Mouse (Mus musculus) stomach, embryonic 16.5 days (tissue): ENCODE measurements around the gene Fam184a. TPM values are rescaled to one million over a fixed set of nuclear protein-coding genes. Genes with fewer than 3 reads are reported as not detected.
A peak's percentile ranks its signal among the peaks of the same experiment; 100 is the strongest.

Experiments
- ATAC-seq: fragments of 200-750 bp; cut with Nextera tagmentation; 2 replicates; pipeline ENCODE4 v1.8.0; 2017; ENCODE audit warnings: moderate number of reproducible peaks, moderate TSS enrichment; ENCODE audit not compliant: insufficient read depth, low FRiP score
- H3K27ac ChIP-seq: fragments of 300-500 bp; sonication (generic); 2 replicates; pipeline ENCODE4 v1.5.1; 2014; ENCODE audit warnings: low read length
- H3K27me3 ChIP-seq: fragments of 300-500 bp; sonication (generic); 2 replicates; pipeline ENCODE4 v1.6.1; 2014; ENCODE audit warnings: low read length, control low read depth, mixed read lengths; ENCODE audit not compliant: control insufficient read depth, insufficient read depth
- H3K36me3 ChIP-seq: fragments of 300-500 bp; sonication (generic); 2 replicates; pipeline ENCODE4 v1.6.1; 2014; ENCODE audit warnings: low read length; ENCODE audit not compliant: control insufficient read depth, insufficient read depth
- H3K4me1 ChIP-seq: fragments of 300-500 bp; sonication (generic); 2 replicates; pipeline ENCODE4 v1.6.1; 2014; ENCODE audit warnings: low read length, control low read depth, mixed read lengths; ENCODE audit not compliant: control insufficient read depth, insufficient read depth
- H3K4me2 ChIP-seq: fragments of 300-500 bp; sonication (generic); 2 replicates; pipeline ENCODE4 v1.6.1; 2014; ENCODE audit warnings: low read depth, low read length, mixed read lengths
- H3K4me3 ChIP-seq: fragments of 300-500 bp; sonication (generic); replicated peaks from 2 replicates; pipeline ENCODE4 v1.5.1; 2014; ENCODE audit warnings: mild to moderate bottlenecking, low read length
- H3K9ac ChIP-seq: fragments of 300-500 bp; sonication (generic); 2 replicates; pipeline ENCODE4 v1.6.1; 2014; ENCODE audit warnings: low read length
- H3K9me3 ChIP-seq: fragments of 300-500 bp; sonication (generic); replicated peaks from 2 replicates; pipeline ENCODE4 v1.6.1; 2016; ENCODE audit warnings: low read length, control low read depth; ENCODE audit not compliant: control insufficient read depth
- WGBS: fragments of 180-500 bp; shearing (Covaris S2); extraction: QIAGEN DNeasy Blood & Tissue Kit; methylation state at CpG from one replicate; pipeline ENCODE4 v1.1.7; 2014; 5-methylcytosine and 5-hydroxymethylcytosine counted together
- polyA plus RNA-seq: library from polyadenylated mRNA; unstranded; fragments of >200 nt; fragmentation: Nextera tagmentation; extraction: Ambion mirVana; gene quantifications from 2 replicates; pipeline ENCODE4 v1.2.1, GENCODE M21; 2015

Fam184a gene
- polyA plus RNA-seq, 1 experiment from 2014 or later = 2.3 TPM

DNA sequence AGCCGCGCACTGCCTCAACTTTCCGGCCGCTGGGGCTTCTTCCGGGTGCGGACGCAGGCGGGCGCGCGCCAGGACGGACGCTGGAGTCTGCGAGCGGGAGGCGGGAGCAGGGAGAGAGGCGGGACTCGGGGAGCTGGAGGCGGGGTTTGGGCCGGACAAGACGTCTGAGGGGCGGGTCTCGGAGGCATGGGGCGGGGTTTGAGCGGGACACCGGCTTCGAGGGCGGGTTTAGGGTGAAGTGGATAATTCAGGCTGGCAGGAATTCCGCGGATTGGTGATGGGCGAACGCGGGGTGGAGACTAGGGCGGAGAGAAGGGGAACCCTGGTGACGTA is 121.0 kb downstream of the Fam184a start:
- H3K9me3 ChIP-seq = no peaks in the 10 kb centered on the region
- peak overlapping the region; percentile 82 for H3K4me3 ChIP-seq
- no peaks in the 10 kb centered on the region for H3K27me3 ChIP-seq
- peak overlapping the region; percentile 57 for H3K4me2 ChIP-seq
- no peaks in the 10 kb centered on the region for H3K36me3 ChIP-seq
- under 1% methylated on average over 35 of the region's 35 CpGs for WGBS
- peaks cover 7% of the 10 kb centered on the region; the same call in 1 of the 2 replicates for H3K4me1 ChIP-seq
- ATAC-seq = peak; percentile 98
- H3K27ac ChIP-seq = peak overlapping the region; percentile 95
- H3K9ac ChIP-seq = peak overlapping the region; percentile 88

DNA sequence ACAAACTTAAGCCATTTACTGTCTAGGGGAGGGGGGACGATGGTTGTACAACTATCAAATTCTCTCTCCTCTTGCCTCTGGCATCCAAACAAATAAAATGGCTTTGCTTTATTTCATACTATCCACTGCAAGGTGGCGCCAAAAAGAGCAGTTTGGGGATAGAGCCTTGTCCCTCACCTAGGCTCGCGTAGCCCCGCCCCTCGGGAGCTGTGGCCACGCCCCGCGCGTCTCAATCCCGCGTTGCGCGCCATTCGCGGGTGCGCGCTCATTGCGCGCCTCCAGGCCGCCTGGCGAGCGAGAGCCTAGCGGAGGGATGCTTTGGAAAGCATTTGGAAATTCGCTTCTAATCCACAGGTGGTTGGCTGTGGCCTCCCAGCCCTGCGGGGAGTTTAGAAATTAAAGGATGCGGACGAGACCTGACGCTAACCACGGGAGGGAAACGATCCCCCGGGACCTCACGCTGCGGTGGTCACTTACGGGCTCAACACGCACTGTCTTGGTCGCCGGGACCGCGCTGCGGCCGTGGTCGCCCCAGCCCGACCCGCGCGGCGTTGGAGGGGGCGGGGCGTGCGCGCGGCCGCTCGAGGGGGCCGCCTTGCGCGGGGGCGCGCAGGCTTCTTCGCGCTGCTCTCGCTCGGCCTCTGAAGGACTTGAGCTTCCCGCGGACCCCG is 121.5 kb downstream of the Fam184a start:
- H3K36me3 ChIP-seq = no peaks in the 10 kb centered on the region
- peak overlapping the region; percentile 57 for H3K4me2 ChIP-seq
- H3K27ac ChIP-seq = peak overlapping the region; percentile 95
- H3K9me3 ChIP-seq = no peaks in the 10 kb centered on the region
- H3K4me1 ChIP-seq = peaks cover 7% of the 10 kb centered on the region; the same call in 1 of the 2 replicates
- peak; percentile 81 for ATAC-seq
- WGBS = under 1% methylated on average over 67 of the region's 67 CpGs
- H3K9ac ChIP-seq = peak overlapping the region; percentile 88
- H3K27me3 ChIP-seq = no peaks in the 10 kb centered on the region
- peak overlapping the region; percentile 82 for H3K4me3 ChIP-seq

DNA sequence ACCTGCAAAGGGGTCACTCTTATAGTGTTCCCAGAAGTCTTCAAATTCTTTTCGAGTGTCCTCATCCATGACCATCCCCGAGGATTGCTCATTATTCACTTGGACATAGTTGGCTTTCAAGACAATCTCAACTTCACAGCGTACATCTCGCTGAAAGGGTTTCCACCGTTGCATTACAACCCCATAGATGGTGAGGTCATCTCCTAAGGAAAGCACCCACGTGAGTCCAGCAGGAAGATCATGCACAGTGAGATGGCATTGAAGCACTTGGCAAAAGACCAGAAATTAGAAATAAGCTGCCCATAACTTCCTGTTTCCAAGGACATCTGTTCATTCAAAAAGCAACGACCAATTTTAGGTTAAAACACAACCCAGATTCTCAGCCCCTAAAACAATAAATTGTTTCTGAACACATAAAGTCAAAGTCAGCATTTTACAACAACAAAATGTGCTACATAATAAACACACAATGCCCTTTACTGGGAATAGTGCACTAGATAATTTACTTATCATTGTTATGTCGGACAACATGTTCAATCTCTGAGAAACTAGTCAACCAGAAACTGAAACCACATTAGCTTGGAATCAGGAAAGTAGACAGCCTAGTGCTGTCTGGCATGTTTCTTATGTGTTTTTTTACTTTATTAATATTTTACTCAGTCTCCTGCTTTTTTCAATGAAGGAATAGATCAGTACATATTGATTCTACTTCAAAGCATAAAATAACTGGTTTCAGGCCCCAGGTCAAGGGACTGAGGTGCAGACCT is 134.9 kb downstream of the Fam184a start:
- WGBS = 79% methylated on average over 8 of the region's 8 CpGs
- ATAC-seq = no peak
- Histone ChIP-seq H3K36me3 (0 out of 2 replicates have a peak, but pooled peaks cover 16% of the 10 kb centered on the region), H3K4me3 (no peak overlapping the region), H3K9ac (no peak overlapping the region), H3K9me3 (no peaks in the 10 kb centered on the region), H3K27ac (no peak overlapping the region), H3K27me3 (no peaks in the 10 kb centered on the region), H3K4me2 (no peak overlapping the region), H3K4me1 (no peaks in the 10 kb centered on the region)

DNA sequence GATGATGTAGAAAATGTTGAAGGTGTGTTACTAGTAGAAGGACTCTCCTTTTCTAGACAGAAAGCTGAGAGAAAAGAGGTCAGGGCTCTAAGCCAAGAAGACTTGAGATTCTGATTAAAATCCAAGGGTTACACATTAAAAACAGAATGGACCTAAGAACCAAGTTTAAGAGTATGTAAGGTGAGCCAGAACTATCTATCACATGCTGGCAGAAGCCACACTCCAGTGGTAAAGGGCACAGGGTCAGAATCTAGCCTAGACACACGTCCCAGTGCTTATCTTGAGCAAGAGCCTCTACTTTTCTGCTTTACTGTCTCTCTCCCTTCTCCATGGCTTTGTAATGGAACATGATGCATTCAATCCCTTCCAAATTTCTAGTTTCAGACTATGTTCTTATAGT is 137.0 kb downstream of the Fam184a start:
- Histone ChIP-seq H3K27ac (no peak overlapping the region), H3K36me3 (peaks cover 20% of the 10 kb centered on the region; the same call in 1 of the 2 replicates), H3K9ac (no peak overlapping the region), H3K4me1 (no peaks in the 10 kb centered on the region), H3K27me3 (no peaks in the 10 kb centered on the region), H3K9me3 (no peaks in the 10 kb centered on the region), H3K4me2 (no peak overlapping the region), H3K4me3 (no peak overlapping the region)
- ATAC-seq = no peak
- WGBS = 68% methylated on average over 1 of the region's 1 CpGs

DNA sequence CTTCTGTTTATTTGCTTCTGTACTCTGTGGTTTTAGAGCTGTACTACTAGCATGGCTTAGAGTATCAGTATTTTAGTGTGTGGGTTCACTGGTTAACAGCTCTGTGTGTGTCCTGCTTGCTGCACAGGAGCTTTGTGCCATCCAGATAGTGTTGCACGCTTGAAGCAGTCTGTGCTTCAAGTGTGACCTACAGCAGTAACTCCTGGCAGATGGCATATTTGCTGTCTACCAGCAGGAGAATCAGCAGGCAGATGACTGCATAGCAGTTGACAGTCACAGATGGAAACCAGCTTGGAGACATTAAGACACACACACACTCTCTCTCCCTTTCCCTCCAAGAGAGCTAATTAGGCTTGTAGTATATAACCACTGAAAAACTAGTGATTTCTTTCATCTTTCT is 138.8 kb downstream of the Fam184a start:
- no peaks in the 10 kb centered on the region for H3K9me3 ChIP-seq
- H3K27me3 ChIP-seq = no peaks in the 10 kb centered on the region
- peaks cover 23% of the 10 kb centered on the region; the same call in 1 of the 2 replicates for H3K36me3 ChIP-seq
- H3K27ac ChIP-seq = no peak overlapping the region
- no peak overlapping the region for H3K4me3 ChIP-seq
- H3K9ac ChIP-seq = no peak overlapping the region
- ATAC-seq = no peak
- no peaks in the 10 kb centered on the region for H3K4me1 ChIP-seq
- 81% methylated on average over 1 of the region's 1 CpGs for WGBS
- H3K4me2 ChIP-seq = no peak overlapping the region

DNA sequence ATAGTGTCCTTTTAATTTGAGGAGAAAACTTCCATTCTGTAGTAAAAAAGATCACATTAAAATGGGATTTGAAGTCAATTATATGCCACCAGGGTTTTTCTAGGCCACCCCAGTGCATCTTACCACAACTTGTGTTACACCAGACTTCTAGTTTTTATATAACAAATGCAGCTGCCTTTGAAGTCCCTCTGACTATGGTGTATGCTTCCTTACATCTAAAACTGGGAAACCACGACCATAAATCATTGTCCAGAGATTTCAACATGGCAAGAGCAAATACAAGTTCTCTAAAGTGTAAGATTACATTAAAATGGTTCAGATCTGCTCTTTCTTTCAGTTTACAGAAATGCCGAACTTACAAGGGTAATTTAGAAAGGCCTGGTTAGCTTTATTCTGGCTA is 142.6 kb downstream of the Fam184a start:
- no peak overlapping the region for H3K27ac ChIP-seq
- 36% methylated on average over 2 of the region's 2 CpGs for WGBS
- no peak overlapping the region for H3K9ac ChIP-seq
- peaks cover 18% of the 10 kb centered on the region; the same call in 1 of the 2 replicates for H3K36me3 ChIP-seq
- H3K4me3 ChIP-seq = no peak overlapping the region
- ATAC-seq = no peak
- H3K4me2 ChIP-seq = no peak overlapping the region
- H3K27me3 ChIP-seq = no peaks in the 10 kb centered on the region
- H3K9me3 ChIP-seq = no peaks in the 10 kb centered on the region
- H3K4me1 ChIP-seq = no peaks in the 10 kb centered on the region

DNA sequence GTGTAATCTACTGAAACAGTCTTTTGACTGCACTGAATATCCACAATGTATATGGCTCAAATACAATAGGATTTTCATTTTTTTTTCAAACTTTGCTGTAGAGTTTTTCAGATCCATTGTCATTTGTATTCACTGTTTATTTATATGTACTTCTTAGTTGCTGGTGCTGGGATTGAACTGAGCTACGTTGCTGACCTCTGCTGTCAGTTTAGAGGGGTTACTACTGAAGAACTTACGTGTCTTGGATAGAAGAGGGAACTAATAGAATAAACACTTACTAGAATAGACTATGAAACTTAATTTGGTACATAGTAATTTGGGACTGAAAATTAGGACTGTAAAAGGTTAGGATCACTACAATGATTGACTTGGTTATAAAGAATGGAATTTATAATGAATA is 145.6 kb downstream of the Fam184a start:
- Histone ChIP-seq H3K36me3 (peaks cover 10% of the 10 kb centered on the region; the same call in 1 of the 2 replicates), H3K27me3 (no peaks in the 10 kb centered on the region), H3K9ac (no peak overlapping the region), H3K9me3 (no peaks in the 10 kb centered on the region), H3K4me1 (no peaks in the 10 kb centered on the region), H3K27ac (no peak overlapping the region), H3K4me2 (no peak overlapping the region), H3K4me3 (no peak overlapping the region)
- 72% methylated on average over 2 of the region's 2 CpGs for WGBS
- ATAC-seq = no peak

DNA sequence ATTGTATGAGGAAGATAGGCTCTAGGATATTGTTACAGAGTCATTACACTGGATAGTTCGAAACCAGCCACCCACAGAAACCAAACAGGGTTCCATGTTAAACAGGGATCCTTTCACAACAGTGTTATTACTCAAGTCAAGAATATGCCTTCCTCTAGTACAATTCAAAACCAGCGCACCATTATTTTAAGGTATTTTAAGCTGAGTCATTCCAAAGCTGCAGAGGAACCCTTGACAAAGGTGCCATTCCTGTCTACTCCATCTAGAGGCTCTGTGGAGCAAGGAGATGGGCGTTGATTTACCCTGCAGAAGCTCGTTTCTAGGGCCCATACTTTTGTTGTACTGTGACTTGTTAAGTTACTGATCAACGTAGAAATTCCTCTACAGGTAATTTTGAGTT is 152.1 kb downstream of the Fam184a start:
- peak overlapping the region; percentile 1; the same call in 1 of the 2 replicates for H3K4me3 ChIP-seq
- H3K4me1 ChIP-seq = peaks cover 16% of the 10 kb centered on the region
- no peaks in the 10 kb centered on the region for H3K36me3 ChIP-seq
- no peak for ATAC-seq
- H3K27ac ChIP-seq = no peak overlapping the region
- H3K4me2 ChIP-seq = peak overlapping the region; percentile 42
- no peaks in the 10 kb centered on the region for H3K9me3 ChIP-seq
- no peak overlapping the region for H3K9ac ChIP-seq
- 47% methylated on average over 5 of the region's 5 CpGs for WGBS
- H3K27me3 ChIP-seq = no peaks in the 10 kb centered on the region

DNA sequence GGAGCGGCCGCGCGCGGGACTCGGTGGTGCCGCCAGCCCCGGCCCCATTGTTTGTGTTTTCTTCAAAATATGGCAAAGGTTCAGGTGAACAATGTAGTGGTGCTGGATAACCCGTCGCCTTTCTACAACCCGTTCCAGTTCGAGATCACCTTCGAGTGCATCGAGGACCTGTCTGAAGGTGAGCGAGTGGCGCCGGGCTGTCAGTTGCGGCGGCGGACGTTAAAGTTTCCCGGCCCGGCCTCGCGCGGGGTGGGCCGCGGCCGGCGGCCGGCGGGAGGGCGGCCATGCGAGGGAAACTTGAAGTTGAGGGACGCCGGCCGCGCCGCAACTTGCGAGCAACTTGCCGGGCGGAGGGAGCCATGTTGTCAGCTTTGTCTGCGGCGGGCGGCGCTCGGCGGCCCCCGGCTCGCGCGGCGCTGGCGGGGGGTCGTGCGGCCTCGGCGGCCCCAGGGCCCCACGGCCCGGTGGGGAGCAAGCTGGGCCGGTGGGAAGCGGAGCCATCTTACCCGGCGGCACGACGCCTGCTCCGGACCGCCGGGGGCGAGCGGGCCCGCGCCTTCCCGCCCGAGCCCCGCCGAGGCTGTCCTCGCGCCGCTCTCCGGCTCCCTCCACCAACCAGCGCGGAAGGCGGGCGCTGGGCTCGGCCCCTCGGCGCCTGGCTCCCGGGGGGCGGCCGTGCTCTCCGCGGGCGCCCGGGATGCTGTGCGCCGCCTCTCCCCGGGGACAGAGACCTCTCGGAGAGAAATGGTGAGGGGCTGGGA is 153.6 kb downstream of the Fam184a start:
- WGBS = under 1% methylated on average over 97 of the region's 99 CpGs
- ATAC-seq = peak; percentile 19; the same call in 1 of the 2 replicates

More for the DNA sequence above, 153.6 kb downstream of the Fam184a start:
- Histone ChIP-seq H3K4me1 (peaks cover 16% of the 10 kb centered on the region), H3K9ac (peak overlapping the region; percentile 96), H3K9me3 (no peaks in the 10 kb centered on the region), H3K27ac (peak overlapping the region; percentile 99), H3K4me2 (peak overlapping the region; percentile 53), H3K36me3 (no peaks in the 10 kb centered on the region), H3K4me3 (peak overlapping the region; percentile 79), H3K27me3 (no peaks in the 10 kb centered on the region)
